Mouse (Mus musculus) hindbrain, embryonic 10.5 days (tissue): ENCODE data around the gene Apbb2. TPM values are rescaled to one million over a fixed set of nuclear protein-coding genes. Genes with fewer than 3 reads are reported as not detected.

ENCODE experiments used
- DNase-seq: peaks from one replicate; pipeline ENCODE4 v3.0.0-alpha.2; 2017; ENCODE audit warnings: low spot score
- H3K27ac ChIP-seq: fragments of 300-500 bp; sonication (generic); 2 replicates; pipeline ENCODE4 v1.5.1; 2016; ENCODE audit warnings: mild to moderate bottlenecking, moderate library complexity
- H3K27me3 ChIP-seq: fragments of 300-500 bp; sonication (generic); 2 replicates; pipeline ENCODE4 v1.6.1; 2016; ENCODE audit warnings: mild to moderate bottlenecking; ENCODE audit not compliant: poor library complexity, insufficient read depth, severe bottlenecking
- H3K36me3 ChIP-seq: fragments of 300-500 bp; sonication (generic); 2 replicates; pipeline ENCODE4 v1.6.1; 2016; ENCODE audit warnings: mild to moderate bottlenecking, moderate library complexity
- H3K4me1 ChIP-seq: fragments of 300-500 bp; sonication (generic); replicated peaks from 2 replicates; pipeline ENCODE4 v1.6.1; 2016; ENCODE audit warnings: mild to moderate bottlenecking
- H3K4me3 ChIP-seq: fragments of 300-500 bp; sonication (generic); 2 replicates; pipeline ENCODE4 v1.5.1; 2016; ENCODE audit warnings: mild to moderate bottlenecking, moderate library complexity
- H3K9me3 ChIP-seq: fragments of 300-500 bp; sonication (generic); 2 replicates; pipeline ENCODE4 v1.6.1; 2016; ENCODE audit warnings: mild to moderate bottlenecking, moderate library complexity
- WGBS: fragments of 180-500 bp; shearing (Covaris S2); methylation state at CpG from one replicate; pipeline ENCODE4 v1.1.7; 2016; 5-methylcytosine and 5-hydroxymethylcytosine counted together
- polyA plus RNA-seq: library from polyadenylated mRNA; unstranded; fragments of >200 nt; fragmentation: Nextera tagmentation; extraction: Ambion mirVana; gene quantifications from 2 replicates; pipeline ENCODE4 v1.2.1, GENCODE M21; 2016

Apbb2 gene
- polyA plus RNA-seq, result 28.2 and 44.4 TPM in 2 replicates

DNA sequence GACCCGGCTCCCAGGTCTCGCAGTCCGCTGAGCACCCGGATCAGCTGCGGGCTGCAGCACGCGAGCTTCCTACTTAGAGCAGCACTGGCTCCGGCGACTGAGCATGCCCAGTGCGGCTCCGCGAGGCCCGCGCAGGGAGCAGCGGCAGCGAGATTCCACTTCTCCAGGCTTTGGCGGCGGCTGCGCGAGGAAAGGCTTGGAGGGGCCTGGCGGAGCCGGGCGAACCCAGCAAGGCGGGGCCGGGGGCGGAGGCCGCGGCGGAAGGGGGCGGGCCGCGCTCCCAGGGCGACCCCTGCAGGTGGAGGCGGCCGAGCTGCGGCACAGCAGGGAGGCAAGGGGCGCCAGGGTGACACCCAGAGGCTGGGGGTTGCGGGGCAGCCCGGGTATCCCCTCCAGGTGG is at the start of gene Apbb2:
Gene Apbb2 (minus strand): TSS at position 188 of the 400 bp plus-strand sequence.
- DNase-seq, result peak; percentile 96
- Histone ChIP-seq H3K9me3 (no peaks in the 10 kb centered on the region), H3K27ac (peak within 1 kb of the TSS; percentile 97), H3K27me3 (peaks cover 12% of the 10 kb centered on the region; the same call in 1 of the 2 replicates), H3K4me3 (peak within 1 kb of the TSS; percentile 77), H3K36me3 (no peaks in the 10 kb centered on the region), H3K4me1 (peaks cover 60% of the 10 kb centered on the region)
- under 1% methylated on average over 39 of the region's 39 CpGs for WGBS

DNA sequence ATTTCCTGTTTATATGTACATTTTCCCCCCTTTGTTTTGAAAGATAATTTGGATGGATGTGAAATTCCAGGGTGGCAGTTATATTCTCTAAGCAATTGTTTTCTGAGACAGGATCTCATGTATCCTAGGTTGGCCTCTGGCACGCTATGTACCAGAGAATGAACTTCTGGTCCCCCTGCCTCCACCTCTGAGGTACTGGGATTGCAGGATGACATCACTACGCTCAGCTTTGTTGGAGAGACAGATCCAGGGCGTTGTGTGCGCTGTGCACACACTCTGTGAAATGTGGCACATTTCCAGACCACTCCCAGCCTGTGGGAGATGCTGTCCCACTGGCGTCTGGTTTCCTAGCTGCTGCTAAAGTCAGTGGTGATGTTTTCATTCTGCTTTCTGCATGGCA is 35.6 kb upstream of the Apbb2 start:
- DNase-seq, result no peak
- H3K27me3 ChIP-seq, result no peaks in the 10 kb centered on the region

DNA sequence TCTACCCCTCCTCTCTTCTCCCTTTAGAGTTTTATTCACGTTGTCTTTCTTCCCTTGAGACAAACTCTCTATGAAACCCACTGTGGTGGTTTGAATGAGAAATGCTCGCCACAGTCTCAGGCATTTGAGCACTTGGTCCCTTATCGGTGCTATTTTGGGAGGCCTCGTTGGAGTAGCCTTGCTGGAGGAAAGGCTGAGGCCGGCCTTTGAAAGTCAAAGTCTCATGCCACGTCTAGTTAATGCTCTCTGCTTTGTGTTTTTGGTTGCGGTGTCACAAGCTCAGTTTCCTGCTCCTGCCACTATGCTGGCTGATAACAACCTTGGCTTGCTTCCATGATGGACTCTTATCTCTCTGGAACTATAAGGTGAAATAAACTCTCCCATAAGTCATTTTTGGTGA is 28.9 kb upstream of the Apbb2 start:
- H3K27ac ChIP-seq, result no peak overlapping the region
- H3K27me3 ChIP-seq, result no peaks in the 10 kb centered on the region
- no peaks in the 10 kb centered on the region for H3K4me1 ChIP-seq
- no peak overlapping the region for H3K4me3 ChIP-seq
- DNase-seq, result no peak
- H3K9me3 ChIP-seq, result no peaks in the 10 kb centered on the region
- H3K36me3 ChIP-seq, result no peaks in the 10 kb centered on the region
- 78% methylated on average over 7 of the region's 7 CpGs for WGBS

More for the DNA sequence above, 35.6 kb upstream of the Apbb2 start:
- Histone ChIP-seq H3K9me3 (no peaks in the 10 kb centered on the region), H3K4me1 (no peaks in the 10 kb centered on the region), H3K27ac (no peak overlapping the region), H3K36me3 (no peaks in the 10 kb centered on the region), H3K4me3 (no peak overlapping the region)
- 71% methylated on average over 5 of the region's 5 CpGs for WGBS

DNA sequence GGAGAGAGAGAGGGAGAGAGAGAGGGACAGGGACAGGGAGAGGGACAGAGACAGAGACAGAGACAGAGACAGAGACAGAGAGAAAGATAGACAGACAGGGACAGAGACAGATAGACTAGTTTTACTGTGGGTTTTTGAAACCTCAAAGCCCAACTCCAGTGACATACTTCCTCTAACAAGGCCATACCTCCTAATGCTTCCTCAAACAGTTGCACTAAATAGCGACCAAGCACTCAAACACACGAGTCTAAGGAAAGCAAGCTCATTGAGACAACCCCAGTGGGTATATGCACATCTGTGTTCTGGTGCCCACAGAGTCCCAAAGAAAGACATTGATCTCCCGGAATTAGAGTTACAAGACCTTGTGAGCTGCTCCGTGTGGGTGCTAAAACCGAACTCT is 24.7 kb upstream of the Apbb2 start:
- Histone ChIP-seq H3K27me3 (no peaks in the 10 kb centered on the region), H3K27ac (no peak overlapping the region), H3K9me3 (peaks cover 3% of the 10 kb centered on the region; the same call in 1 of the 2 replicates), H3K4me1 (no peaks in the 10 kb centered on the region), H3K36me3 (no peaks in the 10 kb centered on the region), H3K4me3 (no peak overlapping the region)
- DNase-seq, result no peak
- WGBS, result 87% methylated on average over 5 of the region's 5 CpGs

DNA sequence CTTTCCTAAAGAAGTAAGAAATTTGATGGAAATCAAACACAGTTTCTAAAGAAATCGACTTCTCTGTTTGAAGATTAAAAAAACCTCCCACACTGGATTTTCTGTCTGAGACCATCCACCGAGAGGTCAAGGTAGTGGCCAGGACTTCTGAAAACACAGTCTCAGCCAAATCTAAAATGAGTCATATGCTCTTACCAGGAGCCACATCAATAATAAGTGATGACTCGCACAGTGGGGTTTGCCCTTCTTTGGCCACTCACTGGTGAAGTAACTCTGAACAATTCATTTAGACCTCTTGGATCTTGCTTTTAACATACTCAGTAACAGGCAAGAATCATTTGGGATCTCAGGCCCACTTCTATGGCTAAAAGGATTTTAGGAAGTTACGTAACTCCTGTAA is 23.6 kb upstream of the Apbb2 start:
- Histone ChIP-seq H3K4me1 (no peaks in the 10 kb centered on the region), H3K9me3 (peaks cover 3% of the 10 kb centered on the region; the same call in 1 of the 2 replicates), H3K36me3 (no peaks in the 10 kb centered on the region), H3K27ac (no peak overlapping the region), H3K4me3 (no peak overlapping the region), H3K27me3 (no peaks in the 10 kb centered on the region)
- 93% methylated on average over 4 of the region's 4 CpGs for WGBS
- DNase-seq, result no peak

DNA sequence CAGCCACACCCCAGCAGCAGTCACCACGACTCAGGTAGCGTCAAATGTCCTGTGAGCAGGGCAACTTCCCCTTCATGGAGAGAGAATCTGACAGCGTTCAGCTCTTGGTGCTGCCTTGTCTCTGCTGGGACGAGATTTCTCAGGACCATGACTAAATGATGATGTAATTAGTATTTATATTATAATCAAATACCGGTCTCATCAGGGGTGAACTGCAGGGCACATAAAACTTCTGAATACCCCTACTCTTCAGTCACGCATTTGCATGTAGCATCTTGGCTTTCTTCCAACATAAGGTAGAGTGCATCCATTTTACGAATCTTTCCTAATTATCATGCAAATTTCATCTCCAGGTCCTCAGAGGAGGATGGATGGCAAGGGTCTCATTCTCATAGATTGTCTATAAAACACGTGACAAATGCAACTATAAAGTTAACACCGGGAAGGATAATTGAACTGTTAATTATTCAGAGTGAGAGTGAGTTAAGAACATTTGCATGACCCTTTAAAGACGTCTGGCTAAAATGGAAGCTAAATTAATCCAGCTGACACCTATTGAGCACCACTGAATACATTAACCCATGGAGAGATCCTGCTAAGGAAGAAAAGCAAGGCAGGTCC is 17.0 kb upstream of the Apbb2 start:
- Histone ChIP-seq H3K4me1 (no peaks in the 10 kb centered on the region), H3K36me3 (no peaks in the 10 kb centered on the region), H3K9me3 (no peaks in the 10 kb centered on the region), H3K27ac (no peak overlapping the region), H3K4me3 (no peak overlapping the region), H3K27me3 (no peaks in the 10 kb centered on the region)
- no peak for DNase-seq
- WGBS, result 80% methylated on average over 10 of the region's 10 CpGs

DNA sequence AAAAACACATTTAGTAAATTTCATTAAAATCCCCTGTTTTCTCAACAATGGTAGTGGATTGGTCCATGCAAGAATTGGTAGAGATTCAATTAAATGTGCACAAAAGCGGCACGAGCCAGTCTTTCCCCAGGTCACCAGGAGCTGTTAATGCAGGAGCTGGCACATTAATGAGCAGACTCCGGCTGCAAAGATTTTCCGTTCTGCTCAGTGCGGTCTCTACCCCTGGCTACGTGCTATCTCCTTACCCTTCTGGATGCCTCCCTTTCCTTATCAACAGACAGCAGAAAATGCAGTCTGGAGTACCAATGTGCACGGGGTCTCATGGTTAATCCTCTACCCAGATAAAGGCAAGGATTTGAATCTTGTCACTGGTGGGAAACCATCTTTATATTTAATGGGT is 9.2 kb upstream of the Apbb2 start:
- no peaks in the 10 kb centered on the region for H3K36me3 ChIP-seq
- no peak overlapping the region for H3K27ac ChIP-seq
- 72% methylated on average over 7 of the region's 7 CpGs for WGBS

DNA sequence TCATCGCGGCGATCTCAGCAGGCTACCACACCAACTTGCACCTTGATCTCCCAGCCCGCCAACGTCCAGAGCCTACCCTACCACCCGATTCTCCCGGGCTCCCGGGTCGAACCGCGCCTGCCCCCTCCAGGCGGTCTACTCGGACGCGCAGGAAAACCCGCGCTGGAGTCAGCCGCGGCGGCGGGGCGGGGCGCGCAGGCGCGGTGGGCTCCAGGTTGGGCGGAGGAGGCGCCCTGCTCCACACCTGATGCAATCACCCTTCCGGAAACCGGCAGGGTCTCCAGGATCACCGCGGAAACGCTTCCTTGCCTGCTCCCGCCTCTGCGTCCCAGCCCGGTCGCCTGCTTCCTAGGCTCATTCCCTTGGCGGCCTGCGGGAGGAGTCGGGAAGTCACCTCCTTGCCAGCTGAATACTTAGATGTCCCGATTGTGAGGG is 1.6 kb upstream of the Apbb2 start:
- Histone ChIP-seq H3K27me3 (peaks cover 12% of the 10 kb centered on the region; the same call in 1 of the 2 replicates), H3K36me3 (no peaks in the 10 kb centered on the region), H3K9me3 (no peaks in the 10 kb centered on the region), H3K4me1 (peaks cover 44% of the 10 kb centered on the region), H3K4me3 (peak overlapping the region; percentile 70), H3K27ac (peak overlapping the region; percentile 86)
- DNase-seq, result peak; percentile 87
- WGBS, result under 1% methylated on average over 41 of the region's 41 CpGs

More for the DNA sequence above, 9.2 kb upstream of the Apbb2 start:
- Histone ChIP-seq H3K4me1 (0 out of 2 replicates have a peak, but pooled peaks cover 4% of the 10 kb centered on the region), H3K4me3 (no peak overlapping the region), H3K27me3 (no peaks in the 10 kb centered on the region), H3K9me3 (no peaks in the 10 kb centered on the region)
- no peak for DNase-seq

DNA sequence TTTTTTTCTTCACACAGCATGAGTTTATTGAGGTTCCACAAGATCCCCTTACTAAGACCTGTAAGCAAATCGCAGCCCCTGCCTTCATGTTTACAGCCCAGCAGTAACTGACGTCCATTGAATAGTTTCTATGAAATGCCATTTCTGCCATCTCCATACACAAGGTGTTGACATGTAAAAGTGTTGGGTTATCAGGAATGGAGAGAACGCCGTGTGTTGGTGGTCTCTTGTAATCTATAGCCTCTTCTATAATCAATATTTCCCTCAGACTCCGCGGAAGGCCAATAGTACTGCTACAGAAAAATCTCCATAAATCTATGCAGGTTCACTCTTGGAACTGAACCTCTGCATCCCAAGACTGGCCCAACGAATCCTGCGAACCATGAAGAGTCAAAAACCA is 1.1 kb upstream of the Apbb2 start:
- Histone ChIP-seq H3K4me1 (peaks cover 50% of the 10 kb centered on the region), H3K27me3 (peaks cover 12% of the 10 kb centered on the region; the same call in 1 of the 2 replicates), H3K27ac (peak overlapping the region; percentile 86), H3K9me3 (no peaks in the 10 kb centered on the region), H3K36me3 (no peaks in the 10 kb centered on the region), H3K4me3 (peak overlapping the region; percentile 70)
- no peak for DNase-seq
- 46% methylated on average over 8 of the region's 8 CpGs for WGBS

DNA sequence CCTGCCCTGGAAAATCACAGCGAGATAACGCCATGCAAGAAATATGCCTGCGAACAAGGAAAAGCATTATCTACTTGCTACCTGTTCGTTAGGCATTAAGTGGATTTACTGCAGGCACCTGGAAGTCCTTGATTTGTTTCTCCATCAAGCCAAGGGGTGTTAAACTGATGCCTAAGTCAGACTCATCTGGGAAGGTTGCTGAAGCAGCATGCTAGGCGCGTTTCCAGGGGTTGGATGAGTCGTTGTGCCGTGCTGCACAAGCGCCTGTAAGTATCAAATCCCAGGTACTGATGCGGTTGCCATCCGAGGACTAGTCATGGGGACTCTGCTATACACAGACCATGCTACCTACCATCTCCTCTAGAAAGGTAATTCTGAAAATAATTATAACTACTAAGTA is 611 bp upstream of the Apbb2 start:
- Histone ChIP-seq H3K9me3 (no peaks in the 10 kb centered on the region), H3K36me3 (no peaks in the 10 kb centered on the region), H3K4me3 (peak overlapping the region; percentile 77), H3K27ac (no peak overlapping the region), H3K4me1 (peaks cover 54% of the 10 kb centered on the region), H3K27me3 (peaks cover 12% of the 10 kb centered on the region; the same call in 1 of the 2 replicates)
- DNase-seq, result no peak
- WGBS, result 29% methylated on average over 11 of the region's 11 CpGs

DNA sequence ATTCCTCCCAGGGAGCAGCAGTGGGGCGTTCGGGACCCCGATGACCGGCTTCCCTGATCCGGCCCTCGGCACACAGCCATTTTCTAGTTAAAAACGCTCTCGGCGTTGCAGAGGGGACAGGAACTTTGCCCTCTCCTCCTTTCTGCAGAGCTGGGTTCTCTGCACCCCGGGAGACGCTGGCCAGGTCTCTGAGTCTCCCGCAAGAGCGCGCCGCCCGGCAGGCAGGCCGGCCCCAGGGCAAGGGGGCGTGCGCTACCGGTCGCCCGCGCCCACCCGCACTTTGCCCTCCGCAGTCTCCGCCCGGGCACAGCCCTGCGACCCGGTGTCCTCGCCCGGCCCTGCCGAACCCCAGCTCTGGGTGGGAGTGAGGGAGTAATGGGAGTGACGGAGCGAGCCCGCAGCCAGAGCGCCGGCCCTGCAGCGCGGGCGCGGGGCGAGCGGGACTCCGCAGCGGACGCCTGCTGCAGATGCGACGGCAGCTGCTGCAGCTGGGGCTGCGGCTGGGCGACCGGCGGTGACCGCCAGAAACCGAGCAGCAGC is 593 bp downstream of the Apbb2 start:
- peaks cover 12% of the 10 kb centered on the region; the same call in 1 of the 2 replicates for H3K27me3 ChIP-seq
- H3K36me3 ChIP-seq, result no peaks in the 10 kb centered on the region
- DNase-seq, result no peak
- H3K9me3 ChIP-seq, result no peaks in the 10 kb centered on the region
- WGBS, result under 1% methylated on average over 54 of the region's 54 CpGs
- peaks cover 66% of the 10 kb centered on the region for H3K4me1 ChIP-seq
- H3K4me3 ChIP-seq, result peak overlapping the region; percentile 77
- H3K27ac ChIP-seq, result peak overlapping the region; percentile 97

DNA sequence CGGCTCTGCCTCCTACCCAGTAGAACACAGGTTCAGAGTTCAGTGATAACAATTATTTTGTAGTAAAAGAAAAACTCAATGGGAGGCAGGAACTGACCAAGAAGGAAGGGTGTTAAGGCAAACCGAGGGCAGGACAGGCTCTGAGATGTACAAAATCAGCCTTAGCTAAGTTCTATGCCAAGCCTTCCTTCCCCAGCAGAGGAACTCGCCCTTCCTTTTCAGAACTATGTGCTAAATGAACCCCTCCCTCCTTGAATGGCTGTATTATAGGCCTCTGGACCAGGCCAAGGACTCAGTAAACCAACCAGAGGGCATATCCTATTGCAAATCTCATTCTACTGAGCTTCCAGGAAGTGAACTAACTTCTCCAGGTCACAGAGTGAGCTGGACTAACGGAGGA is 3.6 kb downstream of the Apbb2 start:
- WGBS, result 76% methylated on average over 4 of the region's 4 CpGs
- Histone ChIP-seq H3K27me3 (peaks cover 8% of the 10 kb centered on the region; the same call in 1 of the 2 replicates), H3K4me1 (peaks cover 62% of the 10 kb centered on the region), H3K27ac (no peak overlapping the region), H3K9me3 (no peaks in the 10 kb centered on the region), H3K36me3 (no peaks in the 10 kb centered on the region), H3K4me3 (no peak overlapping the region)
- DNase-seq, result no peak

DNA sequence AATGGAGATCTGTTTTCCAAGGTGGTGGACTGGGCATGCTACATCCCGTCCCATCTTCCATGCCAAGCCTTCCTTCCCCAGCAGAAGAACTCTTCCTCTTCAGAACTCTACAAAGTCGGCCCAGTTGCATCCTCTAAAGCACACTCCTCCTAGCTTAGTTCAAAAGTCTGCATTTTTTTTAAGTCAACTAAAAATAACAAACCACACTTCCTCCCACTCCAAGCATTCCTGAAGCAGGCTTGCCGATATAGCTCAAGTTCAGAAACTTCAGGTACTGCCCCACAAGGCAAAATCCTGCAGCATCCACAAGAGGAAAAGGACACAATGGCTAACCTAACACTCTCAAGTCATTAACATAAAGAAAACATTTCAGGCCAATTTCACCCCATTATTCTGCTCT is 4.9 kb downstream of the Apbb2 start:
- no peaks in the 10 kb centered on the region for H3K27me3 ChIP-seq
- no peak overlapping the region for H3K27ac ChIP-seq
- H3K36me3 ChIP-seq, result no peaks in the 10 kb centered on the region
- no peak for DNase-seq
- H3K4me1 ChIP-seq, result peaks cover 50% of the 10 kb centered on the region
- H3K4me3 ChIP-seq, result no peak overlapping the region
- no peaks in the 10 kb centered on the region for H3K9me3 ChIP-seq
- 68% methylated on average over 3 of the region's 3 CpGs for WGBS
